Mouse (Mus musculus) heart, embryonic 14.5 days (tissue): ENCODE results near the gene Hapln1. TPM values are rescaled to one million over a fixed set of nuclear protein-coding genes. Genes with fewer than 3 reads are reported as not detected.

Experiments
- ATAC-seq: fragments of 200-750 bp; cut with Nextera tagmentation; 2 replicates; pipeline ENCODE4 v1.8.0; 2017; ENCODE audit warnings: low read depth, moderate TSS enrichment; ENCODE audit not compliant: insufficient number of reproducible peaks, insufficient read depth, low FRiP score
- H3K27ac ChIP-seq, 2 experiments: fragments of 200-500 bp in 1 of 2; fragments of 300-500 bp in 1 of 2; sonication (generic) in 1 of 2; replicated peaks in 1 of 2; 2 replicates each; pipeline ENCODE4 v1.5.1; 2012 to 2014; ENCODE audit warnings: low read depth in 2 of 2, low read length in 2 of 2, control low read depth in 1 of 2, mild to moderate bottlenecking in 1 of 2, mixed read lengths in 1 of 2; ENCODE audit not compliant: control insufficient read depth in 1 of 2, insufficient read depth in 1 of 2
- H3K27me3 ChIP-seq: fragments of 300-500 bp; sonication (generic); 2 replicates; pipeline ENCODE4 v1.6.1; 2014; ENCODE audit warnings: mild to moderate bottlenecking, low read length, control low read depth; ENCODE audit not compliant: control insufficient read depth, insufficient read depth
- H3K36me3 ChIP-seq: fragments of 300-500 bp; sonication (generic); 2 replicates; pipeline ENCODE4 v1.6.1; 2014; ENCODE audit warnings: mild to moderate bottlenecking, control low read depth, low read length, mixed read lengths; ENCODE audit not compliant: control insufficient read depth, insufficient read depth
- H3K4me1 ChIP-seq, 2 experiments: fragments of 200-500 bp in 1 of 2; fragments of 300-500 bp in 1 of 2; sonication (generic) in 1 of 2; 2 replicates each; pipeline ENCODE4 v1.6.1; 2012 to 2014; ENCODE audit warnings: low read length in 2 of 2, control low read depth in 1 of 2, mixed read lengths in 1 of 2; ENCODE audit not compliant: control insufficient read depth in 2 of 2, insufficient read depth in 2 of 2
- H3K4me2 ChIP-seq: fragments of 300-500 bp; sonication (generic); 2 replicates; pipeline ENCODE4 v1.6.1; 2014; ENCODE audit warnings: mild to moderate bottlenecking, low read length
- H3K4me3 ChIP-seq, 2 experiments: fragments of 200-500 bp in 1 of 2; fragments of 300-500 bp in 1 of 2; sonication (generic) in 1 of 2; 2 replicates each; pipeline ENCODE4 v1.5.1; 2012 to 2014; ENCODE audit warnings: low read length in 2 of 2, mild to moderate bottlenecking in 2 of 2, control low read depth in 1 of 2, low read depth in 1 of 2, moderate library complexity in 1 of 2; ENCODE audit not compliant: control insufficient read depth in 1 of 2, insufficient read depth in 1 of 2
- H3K9ac ChIP-seq: fragments of 300-500 bp; sonication (generic); 2 replicates; pipeline ENCODE4 v1.6.1; 2014; ENCODE audit warnings: mild to moderate bottlenecking, low read length
- H3K9me3 ChIP-seq: fragments of 300-500 bp; sonication (generic); 2 replicates; pipeline ENCODE4 v1.6.1; 2016; ENCODE audit warnings: low read length, control low read depth; ENCODE audit not compliant: control insufficient read depth
- WGBS: fragments of 180-500 bp; shearing (Covaris S2); extraction: QIAGEN DNeasy Blood & Tissue Kit; methylation state at CpG from one replicate; pipeline ENCODE4 v1.1.7; 2014; 5-methylcytosine and 5-hydroxymethylcytosine counted together
- polyA plus RNA-seq: library from polyadenylated mRNA; unstranded; fragments of >200 nt; fragmentation: Nextera tagmentation; extraction: Ambion mirVana; gene quantifications from 2 replicates; pipeline ENCODE4 v1.2.1, GENCODE M21; 2014

The Hapln1 gene
- polyA plus RNA-seq, 1 experiment from 2014 or later: 8.2 TPM

- H3K9ac ChIP-seq: peak overlapping the region; percentile 72
- ATAC-seq: no peak
- 9% methylated on average over 11 of the region's 11 CpGs for WGBS
Observed at GRCm38 (mm10) chr13:89539887-89540264, 280 bp downstream of the Hapln1 start.

GRCm38 (mm10) chr13:89540301-89540982 lies 846 bp downstream of the Hapln1 start:
- Histone ChIP-seq H3K27ac (peak overlapping the region; percentile 32 to 67; a peak in 3 of 4 replicates), H3K27me3 (no peaks in the 10 kb centered on the region), H3K4me2 (peak overlapping the region; percentile 97), H3K36me3 (no peaks in the 10 kb centered on the region), H3K4me1 (peaks cover 7 to 9% of the 10 kb centered on the region in 2 experiments), H3K4me3 (peak overlapping the region; percentile 33 to 66), H3K9ac (peak overlapping the region; percentile 44; the same call in 1 of the 2 replicates), H3K9me3 (no peaks in the 10 kb centered on the region)
- WGBS: 20% methylated on average over 11 of the region's 11 CpGs
- ATAC-seq: peak; percentile 39; the same call in 1 of the 2 replicates

More at GRCm38 (mm10) chr13:89539887-89540264, 280 bp downstream of the Hapln1 start:
- Histone ChIP-seq H3K4me2 (peak overlapping the region; percentile 97), H3K27ac (peak overlapping the region; percentile 32 to 67; a peak in 2 of 4 replicates), H3K9me3 (no peaks in the 10 kb centered on the region), H3K36me3 (no peaks in the 10 kb centered on the region), H3K27me3 (no peaks in the 10 kb centered on the region), H3K4me1 (peaks cover 7 to 9% of the 10 kb centered on the region in 2 experiments), H3K4me3 (peak overlapping the region; percentile 43 to 66)

GRCm38 (mm10) chr13:89543003-89543402 lies 3.4 kb downstream of the Hapln1 start:
- Histone ChIP-seq H3K9me3 (no peaks in the 10 kb centered on the region), H3K27me3 (no peaks in the 10 kb centered on the region), H3K27ac (no peak overlapping the region), H3K36me3 (no peaks in the 10 kb centered on the region), H3K4me3 (no peak overlapping the region), H3K4me1 (peaks cover 7 to 9% of the 10 kb centered on the region in 2 experiments), H3K9ac (no peak overlapping the region), H3K4me2 (peak overlapping the region; percentile 1; the same call in 1 of the 2 replicates)
- WGBS: 3% methylated on average over 3 of the region's 3 CpGs
- ATAC-seq: no peak

- Histone ChIP-seq H3K27ac (no peak overlapping the region), H3K4me3 (no peak overlapping the region), H3K27me3 (no peaks in the 10 kb centered on the region), H3K36me3 (no peaks in the 10 kb centered on the region), H3K4me2 (no peak overlapping the region), H3K9ac (no peak overlapping the region), H3K9me3 (no peaks in the 10 kb centered on the region), H3K4me1 (no peaks in the 10 kb centered on the region)
- no peak for ATAC-seq
- 34% methylated on average over 2 of the region's 2 CpGs for WGBS
Observed at GRCm38 (mm10) chr13:89548203-89548740, 8.7 kb downstream of the Hapln1 start.

GRCm38 (mm10) chr13:89549507-89549906 lies 9.9 kb downstream of the Hapln1 start:
- ATAC-seq: no peak
- no peak overlapping the region for H3K27ac ChIP-seq
- H3K9me3 ChIP-seq: no peaks in the 10 kb centered on the region
- no peaks in the 10 kb centered on the region for H3K36me3 ChIP-seq
- no peak overlapping the region for H3K4me2 ChIP-seq
- no peak overlapping the region for H3K4me3 ChIP-seq
- H3K27me3 ChIP-seq: no peaks in the 10 kb centered on the region
- no peaks in the 10 kb centered on the region for H3K4me1 ChIP-seq
- 41% methylated on average over 3 of the region's 4 CpGs for WGBS
- no peak overlapping the region for H3K9ac ChIP-seq

GRCm38 (mm10) chr13:89551502-89551901 lies 11.9 kb downstream of the Hapln1 start:
- H3K9me3 ChIP-seq: no peaks in the 10 kb centered on the region
- no peaks in the 10 kb centered on the region for H3K36me3 ChIP-seq
- H3K4me2 ChIP-seq: no peak overlapping the region
- ATAC-seq: no peak
- H3K27ac ChIP-seq: no peak overlapping the region
- H3K4me1 ChIP-seq: no peaks in the 10 kb centered on the region
- H3K27me3 ChIP-seq: no peaks in the 10 kb centered on the region
- WGBS: 13% methylated on average over 1 of the region's 1 CpGs
- H3K4me3 ChIP-seq: no peak overlapping the region
- no peak overlapping the region for H3K9ac ChIP-seq

- WGBS: 86% methylated on average over 5 of the region's 5 CpGs
- H3K4me2 ChIP-seq: no peak overlapping the region
- ATAC-seq: no peak
Observed at GRCm38 (mm10) chr13:89564518-89564917, 24.9 kb downstream of the Hapln1 start.

More at GRCm38 (mm10) chr13:89564518-89564917, 24.9 kb downstream of the Hapln1 start:
- no peaks in the 10 kb centered on the region for H3K27me3 ChIP-seq
- H3K36me3 ChIP-seq: no peaks in the 10 kb centered on the region
- no peak overlapping the region for H3K27ac ChIP-seq
- H3K4me3 ChIP-seq: no peak overlapping the region
- no peaks in the 10 kb centered on the region for H3K9me3 ChIP-seq
- no peak overlapping the region for H3K9ac ChIP-seq
- H3K4me1 ChIP-seq: no peaks in the 10 kb centered on the region
